Mouse (Mus musculus) midbrain, embryonic 15.5 days (tissue): ENCODE measurements at regions not wholly inside any gene's neighbourhood (a gene's known extent, or its start where the extent isn't known, plus 50 kb on each side); places are given as distances from the start of the nearest gene placed in this dataset.

Source experiments
- ATAC-seq: fragments of 200-750 bp; cut with Nextera tagmentation; replicated peaks from 2 replicates; pipeline ENCODE4 v1.8.0; 2017; ENCODE audit warnings: moderate TSS enrichment
- H3K27ac ChIP-seq: fragments of 300-500 bp; sonication (generic); 2 replicates; pipeline ENCODE4 v1.5.1; 2015; ENCODE audit warnings: mild to moderate bottlenecking, inconsistent platforms
- H3K27me3 ChIP-seq: fragments of 300-500 bp; sonication (generic); replicated peaks from 2 replicates; pipeline ENCODE4 v1.6.1; 2015; ENCODE audit warnings: inconsistent platforms
- H3K36me3 ChIP-seq: fragments of 300-500 bp; sonication (generic); replicated peaks from 2 replicates; pipeline ENCODE4 v1.6.1; 2015; ENCODE audit warnings: inconsistent platforms
- H3K4me1 ChIP-seq: fragments of 300-500 bp; sonication (generic); 2 replicates; pipeline ENCODE4 v1.6.1; 2015; ENCODE audit warnings: inconsistent platforms
- H3K4me2 ChIP-seq: fragments of 300-500 bp; sonication (generic); 2 replicates; pipeline ENCODE4 v1.6.1; 2015; ENCODE audit warnings: inconsistent platforms, mild to moderate bottlenecking, moderate library complexity
- H3K4me3 ChIP-seq: fragments of 300-500 bp; sonication (generic); 2 replicates; pipeline ENCODE4 v1.5.1; 2015; ENCODE audit warnings: mild to moderate bottlenecking, inconsistent platforms
- H3K9ac ChIP-seq: fragments of 300-500 bp; sonication (generic); 2 replicates; pipeline ENCODE4 v1.6.1; 2015; ENCODE audit warnings: mild to moderate bottlenecking, inconsistent platforms
- H3K9me3 ChIP-seq: fragments of 300-500 bp; sonication (generic); 2 replicates; pipeline ENCODE4 v1.6.1; 2016; ENCODE audit warnings: inconsistent platforms
- WGBS: fragments of 180-500 bp; shearing (Covaris S2); methylation state at CpG from one replicate; pipeline ENCODE4 v1.1.7; 2015; ENCODE audit warnings: mixed read lengths; 5-methylcytosine and 5-hydroxymethylcytosine counted together

DNA sequence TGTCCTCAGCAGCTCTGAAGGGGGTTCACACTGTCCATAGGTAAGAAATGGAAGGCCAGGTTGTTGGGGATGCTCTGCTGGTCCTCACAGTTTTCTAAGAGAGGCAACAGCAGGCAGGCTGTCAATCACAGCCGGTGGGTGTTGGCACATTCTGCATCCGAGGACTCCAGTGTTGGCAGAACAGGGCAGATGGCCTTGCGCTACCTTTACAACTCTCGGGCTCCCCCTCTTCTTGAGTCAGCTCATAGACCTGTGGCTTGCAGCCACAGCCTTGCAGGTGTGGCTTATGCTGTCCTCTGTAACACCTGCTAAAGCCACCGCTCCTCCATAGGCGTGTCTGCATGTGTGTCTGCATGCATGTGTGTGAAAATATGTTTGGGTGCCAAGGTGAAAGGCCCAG is 75.2 kb upstream of the Sulf2 start:
- Histone ChIP-seq H3K9ac (no peak overlapping the region), H3K27me3 (no peaks in the 10 kb centered on the region), H3K4me1 (no peaks in the 10 kb centered on the region), H3K4me2 (no peak overlapping the region), H3K27ac (no peak overlapping the region), H3K36me3 (no peaks in the 10 kb centered on the region), H3K9me3 (no peaks in the 10 kb centered on the region), H3K4me3 (no peak overlapping the region)
- no peak for ATAC-seq
- WGBS, result 85% methylated on average over 6 of the region's 6 CpGs

- Histone ChIP-seq H3K9me3 (no peaks in the 10 kb centered on the region), H3K9ac (no peak overlapping the region), H3K4me2 (no peak overlapping the region), H3K27ac (no peak overlapping the region), H3K36me3 (no peaks in the 10 kb centered on the region), H3K4me1 (no peaks in the 10 kb centered on the region), H3K27me3 (no peaks in the 10 kb centered on the region), H3K4me3 (no peak overlapping the region)
- no peak for ATAC-seq
- WGBS, result 79% methylated on average over 6 of the region's 6 CpGs
These were observed 72.9 kb upstream of the Sulf2 start for GRCm38 (mm10) chr2:166228356-166228755.

- no peak overlapping the region for H3K4me3 ChIP-seq
- ATAC-seq, result no peak
These were observed 72.0 kb upstream of the Sulf2 start for GRCm38 (mm10) chr2:166227496-166227895.

DNA sequence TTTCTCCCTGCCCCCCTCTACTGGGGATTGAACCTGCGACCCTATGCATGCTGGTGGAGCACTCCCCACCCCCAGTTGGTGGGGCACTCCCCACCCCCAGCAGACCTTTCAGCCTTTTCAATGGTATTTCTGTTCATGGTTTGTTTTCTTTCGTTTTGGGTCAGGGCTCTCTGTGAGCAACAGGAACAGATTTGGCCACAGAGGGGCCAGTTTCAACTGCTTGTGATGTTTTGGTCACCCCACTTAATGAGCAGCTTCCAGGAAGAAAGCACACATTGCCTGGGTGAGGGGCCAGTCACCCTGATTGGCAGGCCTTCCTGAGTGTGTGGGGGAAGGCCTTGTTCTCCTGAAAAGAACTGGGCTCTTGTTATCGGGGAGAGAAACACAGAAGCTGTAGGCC is 71.5 kb upstream of the Sulf2 start:
- no peaks in the 10 kb centered on the region for H3K4me1 ChIP-seq
- H3K4me2 ChIP-seq, result no peak overlapping the region
- WGBS, result 15% methylated on average over 3 of the region's 3 CpGs
- no peaks in the 10 kb centered on the region for H3K9me3 ChIP-seq
- no peak for ATAC-seq
- no peak overlapping the region for H3K4me3 ChIP-seq
- no peaks in the 10 kb centered on the region for H3K27me3 ChIP-seq
- H3K9ac ChIP-seq, result no peak overlapping the region
- H3K36me3 ChIP-seq, result no peaks in the 10 kb centered on the region
- no peak overlapping the region for H3K27ac ChIP-seq

More at GRCm38 (mm10) chr2:166227496-166227895, 72.0 kb upstream of the Sulf2 start:
- 65% methylated on average over 5 of the region's 5 CpGs for whole genome bisulfite sequencing
- Histone ChIP-seq H3K9me3 (no peaks in the 10 kb centered on the region), H3K4me1 (no peaks in the 10 kb centered on the region), H3K36me3 (no peaks in the 10 kb centered on the region), H3K9ac (no peak overlapping the region), H3K4me2 (no peak overlapping the region), H3K27ac (no peak overlapping the region), H3K27me3 (no peaks in the 10 kb centered on the region)

DNA sequence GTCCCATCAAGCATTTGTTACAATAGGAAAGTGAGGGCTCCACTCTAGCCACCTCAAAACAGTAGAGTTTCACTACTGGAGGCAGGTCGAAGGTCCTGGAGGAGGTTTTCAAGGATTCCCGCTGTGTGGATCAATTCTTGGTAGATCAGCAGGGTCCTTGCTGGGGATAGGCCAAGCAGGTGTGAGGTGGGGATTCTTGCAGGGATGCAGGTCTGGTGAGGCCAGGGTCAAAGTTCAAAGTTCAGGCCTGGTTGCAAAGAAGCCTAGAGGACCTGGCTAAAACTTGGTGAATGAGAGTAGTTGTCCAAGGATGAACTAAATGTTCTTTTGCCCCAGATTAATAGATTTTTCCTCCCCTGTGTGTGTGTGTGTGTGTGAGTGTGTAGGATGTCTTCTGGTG is 70.9 kb upstream of the Sulf2 start:
- 90% methylated on average over 2 of the region's 2 CpGs for WGBS
- no peaks in the 10 kb centered on the region for H3K4me1 ChIP-seq
- no peak overlapping the region for H3K27ac ChIP-seq
- H3K27me3 ChIP-seq, result no peaks in the 10 kb centered on the region
- H3K9ac ChIP-seq, result no peak overlapping the region
- no peaks in the 10 kb centered on the region for H3K36me3 ChIP-seq
- H3K4me3 ChIP-seq, result no peak overlapping the region
- H3K4me2 ChIP-seq, result no peak overlapping the region
- no peaks in the 10 kb centered on the region for H3K9me3 ChIP-seq
- ATAC-seq, result no peak

DNA sequence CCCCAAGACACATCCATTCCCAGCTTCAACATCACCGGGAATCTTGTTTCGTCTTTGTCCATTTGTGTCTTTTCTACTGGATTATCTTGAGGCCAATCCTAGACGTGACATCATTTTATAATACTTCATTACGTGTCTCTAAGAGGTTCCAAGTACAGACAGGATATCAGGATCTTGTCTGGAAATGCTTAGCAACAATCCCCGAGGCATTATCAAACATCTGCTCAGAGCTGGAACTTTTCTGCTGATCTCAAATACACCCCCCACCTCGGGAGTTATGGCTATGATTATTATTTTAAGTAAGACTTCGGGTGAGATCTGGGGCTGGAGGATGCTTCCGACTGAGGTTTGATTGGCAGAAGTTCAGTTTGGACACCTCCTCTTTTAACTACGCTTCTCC is 69.9 kb upstream of the Sulf2 start:
- 86% methylated on average over 9 of the region's 9 CpGs for WGBS
- Histone ChIP-seq H3K36me3 (no peaks in the 10 kb centered on the region), H3K9me3 (no peaks in the 10 kb centered on the region), H3K9ac (no peak overlapping the region), H3K27me3 (no peaks in the 10 kb centered on the region), H3K4me3 (no peak overlapping the region), H3K4me1 (no peaks in the 10 kb centered on the region), H3K4me2 (no peak overlapping the region), H3K27ac (no peak overlapping the region)
- ATAC-seq, result no peak

DNA sequence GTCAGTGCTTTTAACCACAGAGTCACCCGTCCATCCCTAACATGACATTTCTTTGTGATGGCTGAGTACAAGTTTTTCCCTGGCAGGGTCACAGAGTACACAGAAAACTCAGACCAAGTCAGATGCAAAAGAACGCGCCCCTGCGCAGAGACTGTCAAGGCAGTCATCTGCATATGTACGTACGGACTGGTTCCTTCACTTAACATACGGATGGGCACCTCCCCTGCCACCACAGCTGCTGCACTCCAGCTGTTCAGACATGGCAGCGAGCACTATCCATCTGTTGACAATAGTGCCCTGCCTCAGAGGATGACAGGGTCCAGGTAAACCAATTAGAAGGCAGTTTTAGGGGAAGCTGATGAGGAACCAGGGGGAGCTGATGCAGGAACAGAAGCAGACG is 63.3 kb upstream of the Sulf2 start:
- Histone ChIP-seq H3K27me3 (peaks cover 13% of the 10 kb centered on the region; the same call in 1 of the 2 replicates), H3K36me3 (no peaks in the 10 kb centered on the region), H3K4me3 (no peak overlapping the region), H3K27ac (no peak overlapping the region), H3K4me1 (peaks cover 22% of the 10 kb centered on the region), H3K4me2 (no peak overlapping the region), H3K9me3 (no peaks in the 10 kb centered on the region), H3K9ac (no peak overlapping the region)
- WGBS, result 71% methylated on average over 9 of the region's 9 CpGs
- ATAC-seq, result no peak

GRCm38 (mm10) chr2:166216512-166216865 is 61.0 kb upstream of the Sulf2 start:
- 0 out of 2 replicates have a peak, but pooled peaks have one; percentile 10 for ATAC-seq
- WGBS, result 52% methylated on average over 11 of the region's 11 CpGs

GRCm38 (mm10) chr2:166215610-166216511 is 60.4 kb upstream of the Sulf2 start:
- Histone ChIP-seq H3K9ac (no peak overlapping the region), H3K4me2 (no peak overlapping the region), H3K9me3 (no peaks in the 10 kb centered on the region), H3K4me3 (no peak overlapping the region), H3K27me3 (peaks cover 13% of the 10 kb centered on the region; the same call in 1 of the 2 replicates), H3K36me3 (no peaks in the 10 kb centered on the region), H3K4me1 (peaks cover 22% of the 10 kb centered on the region), H3K27ac (peak overlapping the region; percentile 1; the same call in 1 of the 2 replicates)
- WGBS, result 34% methylated on average over 18 of the region's 18 CpGs
- peak; percentile 68 for ATAC-seq

More at GRCm38 (mm10) chr2:166216512-166216865, 61.0 kb upstream of the Sulf2 start:
- no peak overlapping the region for H3K4me3 ChIP-seq
- peak overlapping the region; percentile 1; the same call in 1 of the 2 replicates for H3K27ac ChIP-seq
- no peak overlapping the region for H3K9ac ChIP-seq
- no peaks in the 10 kb centered on the region for H3K9me3 ChIP-seq
- H3K4me2 ChIP-seq, result no peak overlapping the region
- peaks cover 22% of the 10 kb centered on the region for H3K4me1 ChIP-seq
- H3K36me3 ChIP-seq, result no peaks in the 10 kb centered on the region
- peaks cover 13% of the 10 kb centered on the region; the same call in 1 of the 2 replicates for H3K27me3 ChIP-seq

DNA sequence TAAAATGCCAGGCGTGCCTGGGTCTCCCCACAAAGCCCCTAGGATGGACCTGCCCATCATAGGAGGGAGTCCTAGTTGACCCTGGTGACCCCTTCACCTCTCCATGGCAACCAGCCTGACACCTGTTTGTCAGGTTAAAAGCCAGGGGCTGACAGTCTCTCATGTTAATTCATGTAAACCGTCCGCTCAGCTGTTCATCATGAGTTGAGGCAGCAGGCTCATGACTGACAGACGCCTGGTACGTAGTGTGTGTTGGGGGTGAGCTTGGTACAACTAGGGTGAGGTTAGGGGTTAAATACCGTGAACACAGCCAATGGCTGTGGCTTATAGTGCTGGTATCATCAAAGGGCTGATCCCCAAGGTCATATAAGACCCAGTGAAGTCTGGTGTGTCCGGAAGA is 59.7 kb upstream of the Sulf2 start:
- 34% methylated on average over 7 of the region's 7 CpGs for WGBS
- Histone ChIP-seq H3K36me3 (no peaks in the 10 kb centered on the region), H3K4me1 (peaks cover 22% of the 10 kb centered on the region), H3K4me3 (no peak overlapping the region), H3K27me3 (peaks cover 11% of the 10 kb centered on the region; the same call in 1 of the 2 replicates), H3K4me2 (no peak overlapping the region), H3K9me3 (no peaks in the 10 kb centered on the region), H3K9ac (no peak overlapping the region), H3K27ac (no peak overlapping the region)
- no peak for ATAC-seq

GRCm38 (mm10) chr2:166207145-166207508 is 51.7 kb upstream of the Sulf2 start:
- no peaks in the 10 kb centered on the region for H3K9me3 ChIP-seq
- 86% methylated on average over 3 of the region's 3 CpGs for WGBS
- no peak for ATAC-seq
- no peak overlapping the region for H3K4me2 ChIP-seq
- no peak overlapping the region for H3K4me3 ChIP-seq
- H3K9ac ChIP-seq, result no peak overlapping the region
- no peak overlapping the region for H3K27ac ChIP-seq
- no peaks in the 10 kb centered on the region for H3K27me3 ChIP-seq
- H3K36me3 ChIP-seq, result no peaks in the 10 kb centered on the region
- peaks cover 7% of the 10 kb centered on the region; the same call in 1 of the 2 replicates for H3K4me1 ChIP-seq

GRCm38 (mm10) chr2:166206396-166207144 is 51.1 kb upstream of the Sulf2 start:
- Histone ChIP-seq H3K36me3 (no peaks in the 10 kb centered on the region), H3K9ac (no peak overlapping the region), H3K27me3 (no peaks in the 10 kb centered on the region), H3K4me2 (no peak overlapping the region), H3K4me3 (no peak overlapping the region), H3K4me1 (peaks cover 7% of the 10 kb centered on the region; the same call in 1 of the 2 replicates), H3K27ac (no peak overlapping the region), H3K9me3 (no peaks in the 10 kb centered on the region)
- 49% methylated on average over 5 of the region's 5 CpGs for WGBS
- ATAC-seq, result no peak
